Mouse (Mus musculus) liver, adult 2 months (tissue): ENCODE results near the gene Bub1b.

Experiments used
- CTCF ChIP-seq: fragments of 200-500 bp; IDR thresholded peaks from 2 replicates; pipeline ENCODE4 v1.5.1; 2011; ENCODE audit warnings: low read depth, low read length, control low read depth
- POLR2A ChIP-seq: fragments of 200-500 bp; IDR thresholded peaks from 2 replicates; pipeline ENCODE4 v1.6.1; 2011; ENCODE audit warnings: low read length, control low read depth; ENCODE audit not compliant: insufficient read depth; ENCODE audit errors: extremely low read depth

DNA sequence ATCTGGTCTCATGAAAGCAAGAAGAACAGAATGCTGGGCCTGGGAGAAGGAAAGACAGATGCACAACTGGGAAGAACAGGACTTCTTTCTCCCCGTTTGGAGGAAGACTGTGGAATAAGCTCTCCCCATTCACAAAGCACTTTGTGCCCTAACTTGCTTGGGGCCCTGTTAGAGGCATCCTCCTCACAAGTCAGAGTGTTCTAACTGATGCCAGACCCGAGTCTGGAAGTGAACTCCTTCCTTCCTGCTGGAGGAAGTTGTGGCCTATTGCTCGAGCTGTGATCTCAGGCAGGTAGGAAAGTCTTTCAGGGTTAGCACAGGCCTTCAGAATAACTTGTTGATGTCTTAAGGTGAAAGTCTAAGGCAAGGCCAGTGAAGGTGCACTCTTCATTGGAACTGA, 44.9 kb downstream of the Bub1b start:
- TF ChIP-seq CTCF: no peak
- no peak for TF ChIP-seq POLR2A
